Mouse (Mus musculus): ENCODE measurements at regions not wholly inside any gene's neighbourhood (a gene's known extent, or its start where the extent isn't known, plus 50 kb on each side); places are given as distances from the start of the nearest gene placed in this dataset.
"Not testable (repeated sequence)": the region's sequence is repeated elsewhere in the genome, so short reads cannot be mapped to it uniquely, and the experiment has no call there.

DNA sequence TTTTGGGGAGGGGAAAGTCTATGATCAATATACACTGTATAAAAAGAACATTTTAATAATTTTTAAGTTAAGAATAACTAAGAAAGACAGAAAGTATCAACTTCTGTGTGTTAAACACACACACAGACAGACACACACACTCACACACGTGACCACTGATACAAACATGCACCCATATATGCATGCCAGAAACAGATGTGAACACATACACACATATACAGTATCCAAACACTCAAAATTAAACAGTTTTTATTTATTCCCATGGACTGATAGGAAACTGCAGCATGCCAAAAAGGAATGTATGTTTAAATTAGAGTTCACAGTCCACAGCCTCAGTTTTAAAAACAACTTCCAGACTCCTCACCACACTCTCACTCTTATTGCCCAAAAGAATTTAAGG lies 203.4 kb upstream of the Tbl1x start:
- ATAC-seq, result no peak

DNA sequence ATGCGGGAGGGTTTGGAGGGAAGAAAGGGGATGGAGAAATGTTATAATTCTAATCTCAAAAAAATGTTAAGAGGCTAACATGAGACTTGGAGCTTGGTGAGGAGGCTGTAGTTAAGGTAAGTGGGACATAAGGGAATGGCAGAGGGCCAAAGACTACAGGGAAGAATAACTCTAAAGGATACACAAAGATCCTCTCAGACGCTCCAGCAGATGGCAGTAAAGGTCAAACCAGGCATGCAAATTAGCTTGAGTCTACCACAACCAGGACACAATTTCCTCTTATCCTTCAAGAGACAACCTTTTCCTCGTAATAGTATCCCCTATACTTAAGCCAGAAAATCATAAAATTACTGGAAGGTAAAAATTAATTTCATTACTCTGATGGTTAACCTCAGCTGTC lies 196.4 kb upstream of the Tbl1x start:
- ATAC-seq, result no peak

DNA sequence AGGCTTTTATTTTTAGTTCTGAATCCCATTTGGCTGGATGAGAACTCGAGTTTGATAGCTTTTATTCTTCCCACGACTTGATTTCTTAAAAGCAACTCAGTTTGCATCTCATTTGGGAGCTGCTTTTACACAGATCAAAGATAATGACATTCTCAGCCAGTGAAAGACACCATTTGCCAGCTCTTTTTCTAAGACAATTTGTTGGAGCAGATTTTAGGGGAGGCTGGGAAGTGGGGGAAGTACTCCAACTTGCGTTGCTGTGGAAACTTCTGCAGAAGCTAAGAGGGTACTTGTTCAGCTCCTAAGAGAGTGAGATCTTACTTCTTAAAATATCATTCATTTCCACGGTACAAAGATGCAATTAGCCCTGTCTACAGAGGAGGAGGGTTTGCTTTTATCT lies 187.2 kb upstream of the Tbl1x start:
- ATAC-seq, result no peak

DNA sequence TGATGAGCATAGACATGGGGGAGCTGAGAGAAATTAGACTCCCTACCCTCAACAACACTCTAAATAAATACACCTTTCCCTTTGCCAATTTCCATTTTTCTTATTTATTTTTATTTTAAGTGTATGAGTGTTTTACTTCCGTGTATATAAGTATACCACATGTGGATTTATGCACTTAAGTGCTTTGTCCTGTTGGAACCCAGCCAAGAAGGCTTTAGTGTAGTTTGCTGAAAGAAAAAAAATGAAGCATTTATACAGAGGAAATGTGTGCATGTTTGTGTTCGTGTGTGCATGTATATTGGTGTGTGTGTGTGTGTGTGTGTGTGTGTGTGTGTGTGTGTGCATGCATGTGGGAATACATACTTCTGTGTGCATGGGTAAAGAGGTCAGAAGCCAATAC lies 157.6 kb upstream of the Tbl1x start:
- no peak for ATAC-seq

DNA sequence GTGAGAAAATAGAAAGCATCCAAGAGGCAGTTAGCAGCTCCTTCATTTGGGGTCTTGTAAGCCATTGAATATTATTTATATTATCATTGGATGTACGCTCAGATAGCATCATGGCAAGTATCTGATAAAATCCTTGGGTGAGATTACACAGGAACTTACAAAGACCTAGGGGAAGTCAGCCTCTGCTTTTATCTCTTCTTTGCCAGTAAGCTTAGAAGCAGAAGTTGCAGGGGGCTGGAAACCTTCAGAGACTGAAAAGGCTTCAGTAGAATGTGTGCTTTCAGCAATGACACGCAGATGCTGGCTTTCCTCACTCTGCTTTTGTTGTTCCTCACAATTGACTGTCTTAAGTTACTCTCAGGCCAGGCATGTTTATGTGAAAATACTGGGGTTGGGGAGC lies 150.3 kb upstream of the Tbl1x start:
- ATAC-seq, result no peak

DNA sequence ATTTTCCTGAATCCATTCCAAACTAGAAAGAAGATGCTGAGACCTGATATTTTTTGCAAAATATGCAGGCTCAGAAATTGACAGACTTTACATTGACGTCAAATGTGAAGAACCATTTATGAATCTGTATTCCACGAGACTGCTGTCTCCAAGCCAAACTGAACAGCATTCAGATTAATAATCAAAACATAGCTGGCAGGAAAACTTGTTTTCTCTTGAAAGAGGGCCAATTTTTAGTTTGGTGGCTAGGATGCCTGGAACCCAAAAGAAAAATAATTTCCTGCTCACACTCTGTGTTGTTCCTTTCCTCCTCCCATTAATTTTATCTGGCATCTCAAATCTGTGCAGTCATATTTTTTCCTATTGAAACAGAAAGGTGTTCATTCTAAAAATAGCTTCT lies 149.7 kb upstream of the Tbl1x start:
- ATAC-seq, result no peak

DNA sequence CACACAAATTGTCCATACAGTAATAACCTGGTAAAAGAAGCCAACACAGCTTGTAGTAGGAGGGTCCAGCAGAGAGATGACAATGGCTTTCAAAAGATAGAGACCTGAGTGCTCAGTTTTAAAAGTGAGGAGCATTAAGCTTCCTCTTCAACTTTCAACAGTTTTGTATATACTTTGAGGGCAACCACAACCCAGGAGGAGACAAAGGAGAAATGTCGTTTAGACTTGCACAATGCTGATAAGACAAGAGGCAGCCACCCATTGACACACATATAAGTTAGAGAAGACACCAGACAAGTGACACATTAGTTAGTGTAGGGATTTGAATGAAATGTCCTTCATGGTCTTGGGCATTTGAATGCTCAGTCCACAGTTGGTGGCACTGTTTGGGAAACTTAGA lies 147.2 kb upstream of the Tbl1x start:
- ATAC-seq, result no peak

DNA sequence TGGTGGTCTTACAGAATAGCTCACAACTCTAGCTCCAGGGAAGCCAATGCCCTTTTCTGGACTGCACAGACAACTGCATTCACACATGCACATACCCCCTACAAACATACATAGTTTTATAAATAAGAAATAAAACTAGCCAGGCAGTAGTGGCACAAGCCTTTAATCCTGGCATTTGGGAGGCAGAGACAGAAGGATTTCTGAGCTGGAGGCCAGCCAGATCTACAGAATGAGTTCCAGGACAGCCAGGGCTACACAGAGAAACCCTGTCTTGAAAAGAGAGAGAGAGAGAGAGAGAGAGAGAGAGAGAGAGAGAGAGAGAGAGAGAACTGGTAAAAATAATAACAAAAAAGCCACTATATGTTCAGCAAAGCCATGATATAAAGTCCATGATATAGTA lies 143.5 kb upstream of the Tbl1x start:
- ATAC-seq, result no peak

DNA sequence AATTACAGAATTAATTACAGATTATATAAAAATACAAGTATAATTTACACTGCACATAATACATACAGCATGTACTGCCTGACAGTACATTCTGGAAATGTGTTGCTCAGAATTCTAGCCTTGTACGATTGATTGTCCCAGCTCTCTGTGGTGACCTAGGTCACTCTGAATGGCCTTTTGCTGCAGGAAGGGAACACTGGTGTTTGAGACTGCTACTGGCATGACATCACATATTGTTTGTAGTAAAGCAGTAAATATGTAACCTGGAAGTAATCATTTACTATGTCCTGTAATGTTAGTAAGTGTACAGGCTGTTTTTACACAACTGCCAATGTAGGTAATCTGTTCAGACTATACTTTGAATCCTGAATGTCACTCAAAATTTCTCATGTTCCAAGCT lies 123.5 kb upstream of the Tbl1x start:
- no peak for ATAC-seq

DNA sequence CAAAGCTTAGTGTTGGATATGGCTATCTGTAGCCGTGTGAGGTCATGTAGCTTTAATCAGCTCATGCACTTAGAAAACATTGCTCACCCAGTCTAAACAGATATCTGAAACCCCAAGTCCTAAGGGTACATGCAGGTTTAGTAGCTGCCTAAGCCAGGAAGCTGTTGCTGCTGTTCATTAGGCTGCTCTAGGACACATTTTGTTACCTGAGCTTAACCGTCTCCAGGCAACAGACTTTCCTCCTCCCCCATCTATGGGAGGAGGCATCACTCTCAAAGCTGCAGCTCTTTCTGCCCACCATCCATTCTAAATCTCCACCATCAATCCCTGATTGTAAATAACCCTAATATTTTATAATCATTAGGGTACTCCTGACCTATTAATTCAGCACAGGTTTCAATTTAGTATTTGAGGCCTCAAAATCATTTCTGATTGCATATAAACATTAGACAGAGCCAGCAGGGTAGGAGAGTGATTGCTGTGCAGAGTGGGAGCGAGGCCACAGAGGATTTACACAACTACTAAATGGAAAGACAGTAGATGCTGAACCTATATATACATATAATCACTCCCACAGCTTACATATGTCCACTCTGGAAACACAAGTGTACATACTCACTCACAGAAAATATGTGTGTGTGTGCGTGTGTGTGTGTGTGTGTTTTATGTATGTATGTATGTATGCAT lies 118.9 kb upstream of the Tbl1x start:
- no peak for ATAC-seq

DNA sequence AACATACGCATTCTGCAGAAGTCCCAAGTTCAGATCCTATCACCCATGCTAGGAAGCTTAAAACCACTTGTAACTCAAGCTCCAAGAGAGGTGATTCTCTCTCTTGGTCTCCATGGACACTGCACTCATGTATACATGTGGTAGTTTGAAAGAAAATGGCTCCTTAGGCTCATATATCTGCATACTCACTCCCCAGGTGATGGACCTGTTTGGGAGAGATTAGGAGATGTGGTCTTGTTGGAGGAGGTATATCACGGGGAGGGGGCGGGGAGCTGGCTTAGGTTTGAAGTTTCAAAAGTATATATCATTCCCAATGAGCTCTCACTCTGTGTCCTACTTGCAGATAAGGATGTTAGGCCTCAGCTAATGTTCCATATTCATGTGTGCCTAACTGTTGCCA lies 103.9 kb upstream of the Tbl1x start:
- no peak for ATAC-seq

DNA sequence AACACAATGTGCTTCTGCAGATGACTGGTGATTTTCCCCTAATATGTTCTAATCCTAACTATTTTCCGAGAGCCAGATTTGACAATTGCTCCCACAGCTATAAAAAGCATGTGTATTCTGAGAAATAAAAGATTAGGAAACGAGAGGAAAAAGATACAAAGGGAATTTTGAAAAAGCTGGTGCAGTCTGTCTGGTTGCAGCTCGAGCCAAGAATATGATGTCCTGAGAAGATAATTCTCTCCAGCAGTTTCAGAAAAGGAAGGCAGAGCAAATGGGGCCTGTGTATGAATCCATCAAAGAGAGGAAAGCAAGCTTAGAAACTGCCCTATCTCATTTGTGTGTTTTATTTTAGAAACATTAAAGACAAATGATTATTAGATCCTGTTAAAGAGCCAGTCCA lies 102.9 kb upstream of the Tbl1x start:
- no peak for ATAC-seq

DNA sequence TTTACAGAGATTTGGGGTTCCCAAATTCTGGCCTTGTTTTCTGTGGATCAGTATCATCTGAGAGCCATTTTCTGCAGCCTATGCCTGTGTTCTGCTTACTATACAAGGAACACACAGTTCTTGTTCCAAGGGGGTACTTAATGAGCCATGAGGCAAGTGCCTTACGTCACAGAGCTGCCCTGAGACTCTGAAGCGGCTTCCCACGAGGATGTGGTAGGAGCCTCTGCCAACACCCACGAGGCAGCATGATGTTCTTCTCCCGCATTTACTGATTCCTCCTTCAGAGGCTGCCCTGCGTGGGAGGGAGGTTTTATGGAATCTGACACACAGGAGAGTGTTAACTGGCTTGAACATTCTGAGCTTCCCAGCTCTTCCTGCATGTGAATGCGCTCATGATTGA lies 101.4 kb upstream of the Tbl1x start:
- ATAC-seq, result no peak

DNA sequence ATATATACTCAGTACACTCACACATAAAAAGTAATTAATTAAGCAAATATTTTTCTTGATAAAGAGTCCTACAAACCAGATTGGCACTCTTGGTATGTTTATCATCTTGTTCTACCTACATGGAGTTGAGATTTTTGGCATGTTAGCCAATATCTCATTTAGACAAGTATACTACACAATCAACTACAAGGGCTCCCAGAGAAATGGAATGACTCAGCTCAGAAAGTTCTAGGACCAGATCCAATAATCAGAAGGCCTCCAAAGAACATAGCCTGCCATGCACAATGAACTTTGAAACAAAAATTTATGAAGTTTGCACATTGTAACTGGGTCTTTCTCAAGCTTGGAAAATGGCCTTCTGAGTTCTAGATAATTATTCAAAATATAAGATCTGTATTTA lies 100.0 kb upstream of the Tbl1x start:
- ATAC-seq, result no peak

DNA sequence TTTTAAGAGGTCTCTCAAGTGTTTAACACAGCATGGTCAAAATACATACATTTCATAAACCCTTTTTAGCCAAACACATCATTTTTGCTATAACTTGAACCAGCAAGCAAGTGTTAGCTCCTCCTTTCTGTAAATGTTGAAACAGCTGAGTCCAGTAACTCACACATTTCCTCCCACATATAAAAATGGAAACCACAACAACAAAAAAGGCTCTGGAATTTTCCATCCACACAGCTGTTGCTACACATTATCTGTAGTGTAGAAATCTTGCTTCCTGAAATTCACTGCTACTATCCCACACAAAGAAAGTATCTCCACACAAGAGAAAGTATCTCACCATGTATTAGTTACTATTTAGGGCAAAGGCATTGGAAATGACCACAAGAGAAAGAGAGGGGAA lies 96.7 kb upstream of the Tbl1x start:
- ATAC-seq, result no peak

DNA sequence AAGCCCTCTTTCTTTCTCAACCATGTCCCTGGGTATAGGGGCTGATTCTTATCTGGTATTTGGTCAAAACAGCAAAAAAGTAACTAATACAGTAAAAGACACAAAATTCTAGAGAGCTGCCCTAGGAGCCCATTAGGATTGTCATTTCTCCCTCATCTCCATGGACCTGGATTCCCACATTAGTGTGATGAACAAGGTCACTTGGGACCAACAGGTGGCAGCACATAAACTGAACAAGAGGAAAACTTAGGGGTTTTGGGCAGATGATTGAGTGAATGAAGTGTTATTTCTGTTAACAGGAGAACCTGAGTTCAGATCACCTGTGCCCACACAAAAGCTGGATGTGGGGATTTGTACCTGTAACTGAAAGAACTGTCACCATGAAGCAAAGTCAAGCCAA lies 93.0 kb upstream of the Tbl1x start:
- no peak for ATAC-seq

DNA sequence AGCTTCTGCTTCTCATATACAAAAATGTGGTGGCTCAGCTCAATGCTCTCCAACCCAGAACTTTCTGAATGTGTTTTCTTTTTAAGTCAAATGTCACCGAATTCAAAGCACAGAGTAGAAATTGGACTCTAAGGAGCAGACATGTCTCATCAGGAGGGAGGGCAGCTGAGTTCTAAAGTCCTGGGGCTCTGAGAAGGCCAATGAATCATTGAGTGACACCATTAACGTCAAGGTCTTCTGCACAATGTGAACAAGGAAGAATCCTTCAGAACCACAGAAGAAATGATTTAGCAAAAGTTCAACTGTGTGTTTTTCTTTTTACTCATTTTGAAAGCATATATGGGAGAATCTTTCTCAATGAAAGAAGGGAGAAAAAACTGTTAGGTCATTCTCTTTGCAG lies 88.6 kb upstream of the Tbl1x start:
- ATAC-seq, result no peak

DNA sequence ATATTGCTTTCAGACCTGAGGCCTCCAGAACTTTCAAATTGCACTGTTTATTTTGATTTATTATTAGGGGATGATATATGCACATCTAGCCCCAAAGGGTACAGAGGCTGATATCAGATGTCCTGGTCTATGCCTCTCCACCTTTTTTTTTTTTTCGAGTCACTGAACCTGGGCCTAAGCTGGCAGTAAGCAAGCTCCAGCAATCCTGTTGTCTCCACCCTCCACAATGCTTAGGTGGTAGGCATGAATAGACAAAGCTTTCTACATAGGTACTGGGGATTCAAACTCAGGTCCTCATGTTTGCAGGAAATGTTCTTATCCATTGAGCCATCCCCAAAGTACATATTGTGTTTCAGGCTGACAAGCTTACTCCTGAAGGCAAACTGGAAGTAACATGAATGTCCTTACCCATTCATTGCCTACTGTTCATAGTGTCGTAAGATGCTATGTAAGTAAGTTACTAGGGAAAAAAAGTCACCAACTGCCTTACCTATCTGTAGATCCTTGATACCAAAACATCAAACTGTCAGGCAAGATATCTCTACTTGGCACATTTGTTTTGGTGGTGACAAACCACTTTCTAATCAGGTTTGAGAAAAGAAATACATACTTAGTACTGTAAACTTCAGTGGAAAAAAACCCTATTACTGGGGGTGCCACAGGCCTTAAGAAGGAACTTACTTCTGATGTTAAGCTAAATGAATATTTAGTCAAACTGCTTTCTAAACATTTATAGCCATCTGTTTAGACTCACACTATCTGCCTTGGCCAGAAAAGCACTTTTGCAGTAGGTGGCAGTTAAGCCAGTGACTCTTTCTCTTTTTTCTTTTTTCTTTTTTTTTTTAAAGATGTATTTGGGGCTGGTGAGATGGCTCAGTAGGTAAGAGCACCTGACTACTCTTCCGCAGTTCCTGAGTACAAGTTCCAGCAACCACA lies 85.8 kb upstream of the Tbl1x start:
- ATAC-seq, result no peak

DNA sequence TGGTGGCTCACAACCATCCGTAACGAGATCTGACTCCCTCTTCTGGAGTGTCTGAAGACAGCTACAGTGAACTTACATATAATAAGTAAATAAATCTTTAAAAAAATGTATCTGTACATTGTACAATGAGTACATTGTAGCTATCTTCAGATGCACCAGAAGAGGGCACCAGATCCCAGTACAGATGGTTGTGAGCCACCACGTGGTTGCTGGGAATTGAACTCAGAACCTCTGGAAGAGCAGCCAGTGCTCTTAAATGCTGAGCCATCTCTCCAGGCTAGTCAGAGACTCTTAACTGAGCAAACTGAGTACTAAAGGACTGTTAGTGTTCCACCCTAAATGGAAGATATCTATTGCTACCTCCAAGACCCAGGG lies 85.1 kb upstream of the Tbl1x start:
- ATAC-seq, result not testable (repeated sequence)

DNA sequence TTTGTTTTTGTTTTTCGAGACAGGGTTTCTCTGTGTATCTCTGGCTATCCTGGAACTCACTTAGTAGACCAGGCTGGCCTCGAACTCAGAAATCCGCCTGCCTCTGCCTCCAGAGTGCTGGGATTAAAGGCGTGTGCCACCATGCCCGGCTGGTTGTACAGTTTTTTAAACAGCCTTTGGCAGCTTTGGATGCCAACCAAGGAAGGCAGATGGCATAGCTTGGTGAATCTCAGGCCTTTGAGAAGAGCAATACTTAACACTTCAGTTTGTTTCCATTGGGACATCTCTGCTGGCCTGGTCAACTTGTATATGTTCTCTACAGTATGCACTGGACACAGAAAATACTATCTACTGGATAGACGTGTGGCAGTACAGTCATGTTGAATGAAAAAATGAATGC lies 84.0 kb upstream of the Tbl1x start:
- not testable (repeated sequence) for ATAC-seq

DNA sequence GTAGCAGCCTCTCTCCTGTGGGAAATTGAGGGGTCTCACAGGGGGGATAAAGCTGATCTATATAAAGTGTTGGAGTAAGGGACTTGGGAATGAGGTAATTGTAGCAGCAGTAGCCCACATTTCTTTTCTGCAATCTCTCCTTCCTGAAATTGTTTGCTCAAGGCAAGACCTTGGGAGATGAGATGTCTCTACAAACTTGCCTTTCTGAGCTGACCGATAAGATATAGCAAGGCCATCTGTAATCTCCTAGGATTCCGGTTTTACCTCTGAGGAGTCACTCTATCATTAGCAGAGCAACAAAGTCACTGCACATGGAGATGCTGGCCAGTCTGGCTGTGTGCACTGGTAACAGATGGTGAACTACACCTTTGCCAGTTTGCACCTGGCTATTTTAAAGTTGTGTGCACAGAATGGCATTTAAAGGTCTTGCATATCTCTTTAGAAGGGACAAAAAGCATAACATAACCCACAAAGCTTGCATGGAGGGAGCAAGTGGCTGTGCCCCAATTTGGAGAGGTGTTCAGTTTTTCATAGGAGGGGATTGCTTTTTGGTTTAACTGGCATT lies 78.7 kb upstream of the Tbl1x start:
- no peak for ATAC-seq

DNA sequence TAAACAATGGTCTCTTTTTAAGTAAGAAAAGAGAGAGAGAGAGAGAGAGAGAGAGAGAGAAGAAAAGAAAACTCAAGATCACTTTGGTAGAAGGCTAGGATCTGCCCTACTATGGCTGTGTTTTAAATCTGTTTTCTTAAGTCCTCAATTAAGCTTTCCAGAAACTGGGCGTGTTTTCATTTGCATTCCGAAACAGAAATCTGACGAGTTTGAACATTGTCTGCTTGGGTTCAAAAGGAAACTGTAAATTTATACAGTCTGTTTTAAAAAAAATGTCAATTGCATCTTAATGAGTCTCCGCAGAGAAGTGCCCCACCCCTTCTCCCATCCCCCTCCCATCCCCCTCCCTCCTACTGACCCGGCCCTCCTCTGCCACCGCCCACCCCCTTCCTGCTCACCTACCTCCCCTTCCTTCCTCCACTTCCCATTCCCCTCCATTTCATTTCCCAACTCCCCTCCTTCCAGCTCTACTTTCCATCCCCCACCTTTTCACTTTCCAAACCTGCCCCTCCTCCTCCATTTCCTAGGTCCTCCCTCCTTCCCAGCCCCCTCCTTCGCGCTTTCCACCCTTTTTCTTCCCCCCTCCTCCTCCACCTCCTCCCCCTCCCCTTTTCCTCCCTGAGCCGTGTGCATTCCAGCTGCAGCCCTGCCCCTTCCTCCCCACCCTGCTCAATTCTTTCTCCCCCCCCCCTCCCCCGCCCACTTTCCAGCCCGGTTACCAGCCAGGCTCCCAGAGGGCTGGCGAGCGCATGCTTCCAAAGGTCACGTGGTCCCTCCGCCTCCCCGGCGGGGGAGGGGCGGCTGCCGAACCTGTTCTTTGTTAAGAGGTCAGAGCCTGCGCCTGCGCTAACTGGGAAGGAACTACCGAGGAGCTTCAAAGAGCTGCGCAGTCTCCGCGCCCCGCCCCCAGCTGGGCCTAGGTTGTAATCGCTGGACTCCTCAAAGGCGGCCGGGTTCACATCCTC lies 77.7 kb upstream of the Tbl1x start:
- peak; percentile 90 for ATAC-seq

DNA sequence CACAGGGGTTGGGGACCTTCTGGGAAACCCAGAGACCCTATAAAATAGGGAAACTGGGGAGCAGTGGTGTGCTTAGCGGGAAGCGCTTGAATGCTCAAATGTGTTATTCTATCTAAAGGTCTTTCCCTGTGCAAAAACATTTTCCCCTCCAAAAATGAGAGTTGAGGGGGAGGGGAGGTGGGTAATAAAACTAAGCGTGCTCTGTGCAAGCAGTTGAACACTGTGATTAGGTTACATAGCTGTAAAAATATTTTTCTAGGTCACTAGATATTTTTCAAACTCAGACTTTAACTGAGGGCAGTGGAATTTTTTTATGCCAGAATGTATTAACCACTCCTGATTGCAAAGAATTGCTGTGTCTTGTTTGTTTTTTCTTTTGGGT lies 77.0 kb upstream of the Tbl1x start:
- peak; percentile 9 for ATAC-seq
